Mouse (Mus musculus): Measurements from ENCODE around the gene Zfp768.
A peak's percentile ranks its signal among the peaks of the same experiment; 100 is the strongest.
"Not testable (repeated sequence)": the region's sequence is repeated elsewhere in the genome, so short reads cannot be mapped to it uniquely, and the experiment has no call there.

Zfp768 gene

GRCm38 (mm10) chr7:127357871-127358270 lies 12.5 kb upstream of the Zfp768 start:
- no peak for DNase-seq (ENCODE audit: low spot score in 2 of 2)

- no peak for DNase-seq (ENCODE audit: low spot score in 2 of 2)
Observed at GRCm38 (mm10) chr7:127355796-127356195, 10.4 kb upstream of the Zfp768 start.

GRCm38 (mm10) chr7:127351230-127352004 lies 6.0 kb upstream of the Zfp768 start:
- DNase-seq (ENCODE audit: low spot score in 2 of 2): no peak

GRCm38 (mm10) chr7:127346676-127347075 lies 1.3 kb upstream of the Zfp768 start:
- no peak for DNase-seq (ENCODE audit: low spot score in 2 of 2)

GRCm38 (mm10) chr7:127345092-127345491 lies 297 bp downstream of the Zfp768 start:
- no peak for DNase-seq (ENCODE audit: low spot score in 2 of 2)

- no peak for DNase-seq (ENCODE audit: low spot score in 2 of 2)
Observed at GRCm38 (mm10) chr7:127344371-127344770, 1.0 kb downstream of the Zfp768 start.

- no peak for DNase-seq (ENCODE audit: low spot score in 2 of 2)
Observed at GRCm38 (mm10) chr7:127343351-127344019, 1.9 kb downstream of the Zfp768 start.

- no peak for DNase-seq (ENCODE audit: low spot score in 2 of 2)
Observed at GRCm38 (mm10) chr7:127342888-127343287, 2.5 kb downstream of the Zfp768 start.

- DNase-seq (ENCODE audit: low spot score in 2 of 2): peak in 1 of 2 experiments; percentile 21
Observed at GRCm38 (mm10) chr7:127342332-127342731, 3.1 kb downstream of the Zfp768 start.

- not testable (repeated sequence) for DNase-seq (ENCODE audit: low spot score in 2 of 2)
Observed at GRCm38 (mm10) chr7:127341861-127342260, 3.5 kb downstream of the Zfp768 start.

- DNase-seq (ENCODE audit: low spot score in 2 of 2): no peak
Observed at GRCm38 (mm10) chr7:127341356-127341755, 4.0 kb downstream of the Zfp768 start.

- no peak for DNase-seq (ENCODE audit: low spot score in 2 of 2)
Observed at GRCm38 (mm10) chr7:127337636-127338035, 7.8 kb downstream of the Zfp768 start.

GRCm38 (mm10) chr7:127335604-127336003 lies 9.8 kb downstream of the Zfp768 start:
- DNase-seq (ENCODE audit: low spot score in 2 of 2): no peak

- DNase-seq (ENCODE audit: low spot score in 2 of 2): no peak
Observed at GRCm38 (mm10) chr7:127333240-127333639, 12.1 kb downstream of the Zfp768 start.

GRCm38 (mm10) chr7:127326685-127327084 lies 18.7 kb downstream of the Zfp768 start:
- no peak for DNase-seq (ENCODE audit: low spot score in 2 of 2)

- no peak for DNase-seq (ENCODE audit: low spot score in 2 of 2)
Observed at GRCm38 (mm10) chr7:127325550-127325949, 19.8 kb downstream of the Zfp768 start.

- DNase-seq (ENCODE audit: low spot score in 2 of 2): no peak
Observed at GRCm38 (mm10) chr7:127324944-127325343, 20.4 kb downstream of the Zfp768 start.

GRCm38 (mm10) chr7:127322085-127322484 lies 23.3 kb downstream of the Zfp768 start:
- DNase-seq (ENCODE audit: low spot score in 2 of 2): peak in 1 of 2 experiments; percentile 11

GRCm38 (mm10) chr7:127321106-127321505 lies 24.3 kb downstream of the Zfp768 start:
- no peak for DNase-seq (ENCODE audit: low spot score in 2 of 2)

- no peak for DNase-seq (ENCODE audit: low spot score in 2 of 2)
Observed at GRCm38 (mm10) chr7:127313912-127314311, 31.5 kb downstream of the Zfp768 start.

GRCm38 (mm10) chr7:127309951-127310350 lies 35.4 kb downstream of the Zfp768 start:
- DNase-seq (ENCODE audit: low spot score in 2 of 2): no peak

GRCm38 (mm10) chr7:127308887-127309286 lies 36.5 kb downstream of the Zfp768 start:
- DNase-seq (ENCODE audit: low spot score in 2 of 2): peak; percentile 34 to 42

GRCm38 (mm10) chr7:127308431-127308830 lies 37.0 kb downstream of the Zfp768 start:
- no peak for DNase-seq (ENCODE audit: low spot score in 2 of 2)

Data from natural killer cell, adult 2 months (primary cell).